Mouse (Mus musculus) kidney, adult 2 months (tissue): ENCODE data around the gene Kdelr3. TPM values are rescaled to one million over a fixed set of nuclear protein-coding genes. Genes with fewer than 3 reads are reported as not detected.

Experiments used
- DNase-seq: peaks from one replicate; pipeline ENCODE4 v3.0.0; 2021
- H3K27ac ChIP-seq: fragments of 200-500 bp; 2 replicates; pipeline ENCODE4 v1.5.1; 2012; ENCODE audit warnings: low read depth, low read length, control low read depth, inconsistent platforms; ENCODE audit not compliant: insufficient read depth
- H3K27me3 ChIP-seq: fragments of 200-500 bp; replicated peaks from 2 replicates; pipeline ENCODE4 v1.6.1; 2012; ENCODE audit warnings: mild to moderate bottlenecking, moderate library complexity, low read length, inconsistent platforms; ENCODE audit not compliant: control insufficient read depth, insufficient read depth
- H3K36me3 ChIP-seq: fragments of 200-500 bp; 2 replicates; pipeline ENCODE4 v1.6.1; 2012; ENCODE audit warnings: mild to moderate bottlenecking, moderate library complexity, low read length, inconsistent platforms; ENCODE audit not compliant: control insufficient read depth, insufficient read depth
- H3K4me1 ChIP-seq: fragments of 200-500 bp; 2 replicates; pipeline ENCODE4 v1.6.1; 2011; ENCODE audit warnings: low read length; ENCODE audit not compliant: control insufficient read depth, insufficient read depth
- H3K4me3 ChIP-seq: fragments of 200-500 bp; 2 replicates; pipeline ENCODE4 v1.5.1; 2011; ENCODE audit warnings: mild to moderate bottlenecking, low read depth, low read length, control low read depth; ENCODE audit not compliant: insufficient read depth
- CTCF ChIP-seq: fragments of 200-500 bp; conservative IDR thresholded peaks from 2 replicates; pipeline ENCODE4 v1.5.1; 2011; ENCODE audit warnings: low read depth, mild to moderate bottlenecking, control low read depth, low read length, moderate library complexity, mixed read lengths; ENCODE audit not compliant: insufficient read depth, insufficient read length
- POLR2A ChIP-seq: fragments of 200-500 bp; IDR thresholded peaks from one replicate; pipeline ENCODE4 v1.6.1; 2011; ENCODE audit warnings: low read depth, low read length, control low read depth
- WGBS: fragments of 180-500 bp; shearing (Covaris S2); methylation state at CpG from one replicate; pipeline ENCODE4 v1.1.7; 2018; 5-methylcytosine and 5-hydroxymethylcytosine counted together
- polyA plus RNA-seq: library from polyadenylated mRNA; depleted of rRNA; stranded (reverse); fragments of >200 nt; gene quantifications from 2 replicates; pipeline ENCODE4 v1.2.3, GENCODE M21; 2012

Kdelr3 gene
- polyA plus RNA-seq, 1 experiment = 5.9 TPM

GRCm38 (mm10) chr15:79545921-79546399 lies 29.7 kb downstream of the Kdelr3 start:
- WGBS = under 1% methylated on average over 44 of the region's 52 CpGs

GRCm38 (mm10) chr15:79546410-79547288 lies 30.4 kb downstream of the Kdelr3 start, which contains the start of gene Ddx17:
TSS of gene Ddx17 (minus strand) at chr15:79546741.
- WGBS = 1% methylated on average over 84 of the region's 84 CpGs
- H3K27ac ChIP-seq = peak within 1 kb of the TSS; percentile 96
- H3K4me1 ChIP-seq = peaks cover 2% of the 10 kb centered on the region; the same call in 1 of the 2 replicates
- H3K36me3 ChIP-seq = no peaks in the 10 kb centered on the region; the same call in 1 of the 2 replicates
- DNase-seq = peak; percentile 98
- TF ChIP-seq CTCF (no peak), POLR2A (peak; percentile 92)
- H3K4me3 ChIP-seq = peak within 1 kb of the TSS; percentile 87
- no peaks in the 10 kb centered on the region for H3K27me3 ChIP-seq

More at GRCm38 (mm10) chr15:79545921-79546399, 29.7 kb downstream of the Kdelr3 start:
- H3K4me1 ChIP-seq = peaks cover 2% of the 10 kb centered on the region; the same call in 1 of the 2 replicates
- peaks cover 2% of the 10 kb centered on the region; the same call in 1 of the 2 replicates for H3K36me3 ChIP-seq
- H3K27ac ChIP-seq = peak overlapping the region; percentile 96
- H3K4me3 ChIP-seq = peak overlapping the region; percentile 87
- TF ChIP-seq CTCF (no peak), POLR2A (no peak)
- H3K27me3 ChIP-seq = no peaks in the 10 kb centered on the region
- DNase-seq = peak; percentile 87

GRCm38 (mm10) chr15:79547289-79547820 lies 31.1 kb downstream of the Kdelr3 start:
- DNase-seq = no peak

GRCm38 (mm10) chr15:79548226-79548625 lies 32.0 kb downstream of the Kdelr3 start:
- TF ChIP-seq CTCF = no peak
- 97% methylated on average over 2 of the region's 2 CpGs for WGBS
- H3K4me1 ChIP-seq = peaks cover 2% of the 10 kb centered on the region; the same call in 1 of the 2 replicates
- no peaks in the 10 kb centered on the region for H3K27me3 ChIP-seq
- no peaks in the 10 kb centered on the region; the same call in 1 of the 2 replicates for H3K36me3 ChIP-seq
- no peak overlapping the region for H3K27ac ChIP-seq
- no peak overlapping the region for H3K4me3 ChIP-seq
- DNase-seq = no peak

More at GRCm38 (mm10) chr15:79547289-79547820, 31.1 kb downstream of the Kdelr3 start:
- H3K27me3 ChIP-seq = no peaks in the 10 kb centered on the region
- 83% methylated on average over 17 of the region's 17 CpGs for WGBS
- peaks cover 2% of the 10 kb centered on the region; the same call in 1 of the 2 replicates for H3K4me1 ChIP-seq
- H3K4me3 ChIP-seq = peak overlapping the region; percentile 49
- no peaks in the 10 kb centered on the region; the same call in 1 of the 2 replicates for H3K36me3 ChIP-seq
- TF ChIP-seq CTCF = no peak
- TF ChIP-seq POLR2A = no peak
- peak overlapping the region; percentile 87 for H3K27ac ChIP-seq

GRCm38 (mm10) chr15:79552566-79552965 lies 36.4 kb downstream of the Kdelr3 start:
- H3K4me1 ChIP-seq = no peaks in the 10 kb centered on the region
- no peak overlapping the region for H3K4me3 ChIP-seq
- H3K27me3 ChIP-seq = no peaks in the 10 kb centered on the region
- no peak for DNase-seq
- WGBS = 71% methylated on average over 5 of the region's 5 CpGs
- H3K36me3 ChIP-seq = no peaks in the 10 kb centered on the region
- TF ChIP-seq POLR2A = no peak
- TF ChIP-seq CTCF = no peak
- no peak overlapping the region for H3K27ac ChIP-seq

GRCm38 (mm10) chr15:79559649-79560048 lies 43.4 kb downstream of the Kdelr3 start:
- H3K27ac ChIP-seq = no peak overlapping the region
- no peaks in the 10 kb centered on the region for H3K4me1 ChIP-seq
- DNase-seq = no peak
- H3K4me3 ChIP-seq = no peak overlapping the region
- TF ChIP-seq CTCF (no peak), POLR2A (no peak)
- H3K27me3 ChIP-seq = no peaks in the 10 kb centered on the region
- no peaks in the 10 kb centered on the region for H3K36me3 ChIP-seq
- WGBS = 78% methylated on average over 3 of the region's 3 CpGs

GRCm38 (mm10) chr15:79562417-79562816 lies 46.2 kb downstream of the Kdelr3 start:
- H3K27me3 ChIP-seq = no peaks in the 10 kb centered on the region
- H3K4me3 ChIP-seq = no peak overlapping the region
- no peak for TF ChIP-seq CTCF
- no peak for TF ChIP-seq POLR2A
- no peak for DNase-seq
- WGBS = 88% methylated on average over 9 of the region's 9 CpGs
- no peaks in the 10 kb centered on the region for H3K36me3 ChIP-seq
- no peak overlapping the region for H3K27ac ChIP-seq
- H3K4me1 ChIP-seq = no peaks in the 10 kb centered on the region
